Mouse (Mus musculus) embryonic fibroblast, embryonic 13.5 days (primary cell): ENCODE results near the gene Ascc2.

Experiments
- CTCF ChIP-seq: IDR thresholded peaks from 2 replicates; pipeline ENCODE4 v1.5.1; 2011; ENCODE audit warnings: mild to moderate bottlenecking, control low read depth, low read length, moderate library complexity, borderline replicate concordance; ENCODE audit not compliant: insufficient read depth
- POLR2A ChIP-seq: IDR thresholded peaks from 2 replicates; pipeline ENCODE4 v1.6.1; 2011; ENCODE audit warnings: low read depth, mild to moderate bottlenecking, control low read depth, low read length, moderate library complexity

- TF ChIP-seq CTCF: no peak
- TF ChIP-seq POLR2A: no peak
Observed at GRCm38 (mm10) chr11:4731781-4732180, 94.2 kb downstream of the Ascc2 start.
